Mouse (Mus musculus) lung, postnatal 25 days (tissue): ENCODE results near the gene Psmd6.

Source experiments
- DNase-seq: peaks from one replicate; pipeline ENCODE4 v3.0.0; 2022; ENCODE audit warnings: low spot score

The Psmd6 gene

DNA sequence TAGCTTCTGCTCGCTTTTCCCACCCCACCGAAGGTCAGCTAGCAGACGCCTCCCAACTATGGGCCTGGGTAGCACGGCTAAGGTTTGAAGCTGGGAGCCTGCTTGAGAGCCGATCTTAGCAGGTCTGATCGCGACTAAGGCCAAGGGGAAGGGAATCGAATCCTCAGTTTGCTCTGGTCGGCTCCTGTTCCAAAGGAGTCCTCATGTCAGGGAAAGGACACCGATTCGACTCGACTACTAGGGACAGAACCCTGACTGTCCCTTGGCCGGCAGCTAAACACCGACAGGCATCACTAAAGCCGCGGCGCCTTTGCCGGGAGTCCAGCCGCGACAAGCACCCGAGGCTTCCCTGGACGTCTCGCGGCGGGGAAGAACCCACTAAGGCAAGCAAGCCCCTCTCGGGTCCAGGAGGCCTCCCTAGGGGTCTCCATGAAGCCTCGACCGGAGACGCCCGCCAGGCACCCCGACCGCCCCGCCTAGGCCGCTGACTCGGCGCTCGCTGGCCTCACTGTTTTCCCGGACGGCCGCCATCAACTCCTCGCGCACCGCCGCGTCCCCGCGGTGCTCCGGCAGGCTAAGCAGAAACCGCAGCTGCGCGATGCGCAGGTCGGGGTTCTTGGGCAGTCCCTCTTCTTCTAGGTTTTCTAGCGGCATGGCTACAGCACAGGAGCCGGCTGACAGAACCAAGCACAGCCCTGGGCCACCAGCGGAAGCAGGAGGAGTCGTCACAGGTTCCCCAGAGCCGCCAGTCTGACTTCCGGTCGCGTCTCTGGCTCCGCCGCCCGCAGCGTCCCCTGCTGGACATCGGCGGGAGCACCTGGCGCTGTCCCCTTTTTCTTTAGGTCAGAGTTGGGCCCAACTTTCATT is at the start of gene Psmd6:
Gene Psmd6 (minus strand): TSS at position 755 of the 867 bp plus-strand sequence.
- DNase-seq, result peak; percentile 86

GRCm38 (mm10) chr14:14110710-14111109 is 10.1 kb downstream of the Psmd6 start:
- DNase-seq, result no peak

DNA sequence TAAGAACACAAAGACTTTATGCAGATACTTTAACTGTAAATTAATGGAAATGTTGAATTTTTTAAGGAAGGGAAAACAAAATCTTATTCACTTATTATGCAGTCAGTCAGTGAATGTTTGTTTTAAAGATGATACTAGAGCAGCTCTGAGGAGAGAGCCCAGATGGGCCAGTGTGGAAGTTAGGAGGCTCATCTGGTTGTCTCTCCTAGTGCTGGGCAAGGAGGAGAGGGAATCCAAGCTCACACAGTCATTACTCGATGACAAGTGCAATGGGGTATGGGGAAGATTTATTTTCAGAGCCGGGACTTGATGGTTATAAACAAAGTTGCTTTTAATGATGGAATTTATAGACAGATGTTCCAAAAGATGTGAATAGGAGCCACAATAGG is 15.9 kb downstream of the Psmd6 start:
- no peak for DNase-seq

DNA sequence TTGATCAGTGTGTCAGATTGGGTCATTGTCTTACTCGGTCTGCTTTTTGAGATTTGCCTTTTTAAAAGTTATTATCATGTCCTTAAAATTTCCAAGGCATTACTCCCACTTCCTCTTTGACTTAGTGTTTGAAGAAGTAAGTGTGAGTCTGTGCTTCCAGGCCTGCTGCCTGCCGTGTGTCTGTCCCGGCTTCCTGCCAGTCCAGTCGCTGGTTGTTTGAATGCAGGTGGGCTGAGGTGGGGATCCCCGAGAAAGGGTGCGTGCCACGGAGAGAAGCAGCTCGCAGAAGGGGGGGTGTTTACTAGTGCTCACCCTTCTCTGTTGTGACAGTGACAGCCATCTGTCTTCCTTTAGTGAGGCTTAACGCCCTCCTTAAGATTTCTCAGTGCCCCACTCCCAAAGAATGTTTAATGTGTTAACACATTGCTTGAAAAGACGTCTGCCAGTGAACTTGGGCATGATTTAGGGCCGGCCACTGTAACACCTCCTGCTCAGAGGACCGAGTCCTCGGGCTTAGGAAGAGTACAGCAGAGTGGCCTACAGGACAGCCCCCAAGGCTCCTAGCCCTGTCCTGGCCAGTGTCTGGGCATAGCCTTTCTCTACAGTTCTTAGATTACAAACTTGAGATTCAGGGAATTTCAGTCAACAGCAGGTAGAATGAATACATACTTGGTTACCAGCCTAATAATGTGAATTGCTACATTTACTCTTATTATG is 16.4 kb downstream of the Psmd6 start:
- DNase-seq, result no peak

GRCm38 (mm10) chr14:14101296-14101695 is 19.5 kb downstream of the Psmd6 start:
- DNase-seq, result no peak

DNA sequence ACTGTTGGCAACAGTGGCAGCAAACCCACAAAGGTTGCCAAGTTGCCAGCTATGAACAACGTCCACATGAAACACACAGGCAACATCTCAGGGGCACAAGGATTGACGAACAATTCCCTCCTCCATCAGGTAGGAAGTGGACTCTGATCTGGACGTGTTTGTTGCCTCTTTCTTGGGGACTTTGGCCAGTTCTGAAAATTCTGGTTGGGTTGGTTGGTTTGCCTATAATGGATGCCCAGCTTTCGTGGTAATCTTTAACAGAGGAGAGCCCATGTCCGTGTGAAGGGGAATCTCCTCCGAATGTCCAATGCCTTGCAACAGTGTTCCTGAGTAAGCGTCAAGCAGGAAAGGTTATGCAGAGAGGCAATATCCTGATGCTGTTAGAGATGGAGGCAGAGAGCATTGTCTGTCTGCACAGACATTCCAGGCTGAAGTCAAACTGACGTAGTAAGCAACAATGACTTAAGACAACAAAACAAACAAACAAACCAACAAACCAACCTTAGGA is 20.0 kb downstream of the Psmd6 start:
- no peak for DNase-seq

- peak; percentile 88 for DNase-seq
Measured at GRCm38 (mm10) chr14:14098330-14098980, 22.3 kb downstream of the Psmd6 start.

- no peak for DNase-seq
Measured at GRCm38 (mm10) chr14:14090571-14090970, 30.2 kb downstream of the Psmd6 start.

GRCm38 (mm10) chr14:14088016-14088791 is 32.6 kb downstream of the Psmd6 start:
- no peak for DNase-seq

DNA sequence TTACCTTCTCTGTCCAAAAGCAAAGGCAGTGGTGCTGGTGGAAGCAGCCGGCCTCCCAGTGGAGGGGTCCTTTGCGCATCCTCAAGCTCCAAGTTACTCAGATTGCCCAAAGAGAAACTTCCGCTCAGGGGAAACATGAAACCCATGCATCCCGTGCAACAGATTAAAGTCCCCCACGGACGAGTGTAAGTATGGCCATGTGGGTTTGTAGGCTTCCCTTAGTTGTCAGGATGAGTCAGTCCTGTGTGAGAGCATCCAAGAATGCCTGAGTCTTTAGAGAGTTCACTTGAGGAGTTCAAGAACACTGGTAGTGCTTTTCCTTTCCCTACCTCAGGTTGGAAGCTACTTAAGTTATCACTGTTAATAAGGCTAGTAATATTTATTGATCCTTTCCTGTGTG is 33.4 kb downstream of the Psmd6 start:
- no peak for DNase-seq

DNA sequence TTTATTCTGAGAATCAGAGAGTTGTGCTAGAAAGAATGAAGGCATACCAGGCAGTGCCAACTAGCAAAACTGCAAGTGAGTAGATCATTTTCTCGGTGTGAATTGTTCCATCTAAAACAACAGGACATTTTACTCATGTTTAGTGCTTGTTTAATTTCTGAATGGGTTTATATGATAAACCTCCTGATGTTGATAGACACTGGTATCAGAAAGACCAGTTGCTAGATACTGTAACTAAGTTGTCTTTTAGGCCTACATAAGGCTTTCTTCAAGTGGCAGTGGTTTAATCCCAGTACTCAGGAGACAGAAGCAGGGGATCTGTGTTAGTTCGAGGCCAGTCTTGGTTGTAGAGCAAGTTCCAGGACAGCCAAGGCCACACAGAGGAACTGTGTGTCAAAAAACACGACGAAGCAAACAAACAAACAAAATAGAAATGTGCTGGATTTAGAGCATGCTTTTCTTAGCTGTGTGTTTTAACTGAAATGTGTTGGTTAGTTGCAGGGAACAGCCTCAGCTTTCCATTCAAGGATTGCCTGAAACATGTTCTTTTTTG is 34.0 kb downstream of the Psmd6 start:
- no peak for DNase-seq

DNA sequence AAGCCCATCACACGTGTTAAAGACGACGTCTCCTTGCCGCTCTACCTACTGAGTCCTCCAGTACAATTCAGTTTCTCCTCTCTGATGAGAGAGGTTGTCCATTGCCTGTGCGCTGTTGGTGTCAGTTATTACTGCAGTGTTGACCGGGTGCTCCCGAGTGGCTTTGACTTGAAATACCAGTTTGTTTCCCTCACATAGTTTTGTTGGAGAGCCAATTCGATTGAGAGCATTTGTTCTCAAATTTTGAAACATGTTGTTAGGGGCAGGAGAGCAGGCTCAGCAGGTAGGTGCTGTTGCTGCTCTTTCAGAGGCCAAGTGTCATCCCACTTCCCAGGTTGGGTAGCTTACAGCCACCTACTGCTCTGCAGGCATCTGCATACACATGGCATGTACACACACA is 37.0 kb downstream of the Psmd6 start:
- DNase-seq, result peak; percentile 52

GRCm38 (mm10) chr14:14080604-14081194 is 40.1 kb downstream of the Psmd6 start:
- DNase-seq, result no peak

GRCm38 (mm10) chr14:14071456-14071855 is 49.3 kb downstream of the Psmd6 start:
- DNase-seq, result peak; percentile 49

DNA sequence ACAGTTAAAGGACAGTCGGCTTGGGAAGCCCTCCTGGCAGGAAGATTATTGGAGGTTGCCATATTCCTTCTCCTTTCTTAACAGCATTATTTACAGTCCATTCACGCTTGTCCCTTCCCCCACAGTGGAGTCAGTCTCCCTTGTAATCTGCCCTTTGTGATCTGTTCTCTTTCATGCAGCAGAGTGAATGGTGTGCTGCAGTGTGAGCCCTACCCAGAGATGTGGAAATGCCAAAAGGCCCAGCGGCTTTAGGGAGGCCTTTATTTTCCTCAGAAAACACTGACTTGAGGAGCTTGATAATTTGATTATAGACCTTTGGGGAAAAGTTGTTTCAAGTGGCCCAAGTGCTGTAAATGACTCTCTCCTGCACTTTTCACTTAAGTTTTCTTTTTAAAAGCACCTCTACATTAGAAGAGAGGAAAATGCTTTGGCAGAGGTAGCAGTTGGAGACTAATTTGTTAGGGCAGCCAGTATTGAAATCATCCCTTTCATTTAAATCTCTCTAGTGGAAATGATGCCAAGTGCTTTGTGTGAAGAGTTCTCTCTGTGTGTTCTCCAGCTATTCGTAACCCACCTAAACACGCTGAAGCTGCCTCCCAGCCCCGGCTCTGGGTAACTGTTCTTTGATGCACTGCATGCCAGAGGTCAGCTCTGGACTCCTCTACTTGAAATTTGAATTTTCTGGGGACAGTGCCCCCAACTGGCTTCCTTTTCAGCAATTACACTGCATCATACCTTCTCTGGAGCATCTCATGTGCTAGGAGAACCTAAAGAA is 50.1 kb downstream of the Psmd6 start:
- DNase-seq, result no peak

GRCm38 (mm10) chr14:14068553-14068952 is 52.2 kb downstream of the Psmd6 start:
- DNase-seq, result no peak

- peak; percentile 77 for DNase-seq
Measured at GRCm38 (mm10) chr14:14067648-14068472, 52.9 kb downstream of the Psmd6 start.

DNA sequence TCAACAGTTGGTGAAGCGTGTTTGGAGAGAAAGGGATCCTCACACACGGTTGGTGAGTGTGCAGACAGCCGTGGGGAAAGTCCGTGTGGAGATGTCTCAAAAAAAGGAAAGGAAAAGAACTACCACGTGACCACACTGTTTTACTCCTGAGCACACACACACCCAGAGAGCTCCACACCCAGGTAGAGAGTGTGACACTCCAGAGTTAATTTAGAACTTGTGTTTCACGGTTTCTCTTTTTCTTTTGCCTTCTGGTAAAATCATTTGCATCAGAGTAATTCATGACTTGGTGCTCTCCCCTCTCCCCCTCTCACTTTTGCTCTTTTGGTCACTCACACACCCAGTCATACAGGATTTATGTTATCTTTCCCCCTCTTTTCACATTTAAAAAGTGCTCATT is 54.5 kb downstream of the Psmd6 start:
- no peak for DNase-seq

GRCm38 (mm10) chr14:14065142-14065498 is 55.7 kb downstream of the Psmd6 start:
- DNase-seq, result no peak
